Mouse (Mus musculus): ENCODE results near the gene Serpinb9b.

Serpinb9b gene

GRCm38 (mm10) chr13:33048187-33048586 is 21.0 kb downstream of the Serpinb9b start:
- no peak for DNase-seq

GRCm38 (mm10) chr13:33051697-33052096 is 24.5 kb downstream of the Serpinb9b start:
- no peak for DNase-seq

GRCm38 (mm10) chr13:33063048-33063447 is 35.8 kb downstream of the Serpinb9b start:
- no peak for DNase-seq

- DNase-seq = no peak
These were observed 40.3 kb downstream of the Serpinb9b start for GRCm38 (mm10) chr13:33067387-33067977.

- no peak for DNase-seq
These were observed 40.9 kb downstream of the Serpinb9b start for GRCm38 (mm10) chr13:33068164-33068563.

- DNase-seq = no peak
These were observed 44.6 kb downstream of the Serpinb9b start for GRCm38 (mm10) chr13:33071776-33072175.

GRCm38 (mm10) chr13:33074029-33074428 is 46.8 kb downstream of the Serpinb9b start:
- DNase-seq = peak; percentile 71

GRCm38 (mm10) chr13:33076247-33076646 is 49.0 kb downstream of the Serpinb9b start:
- DNase-seq = no peak

- no peak for DNase-seq
These were observed 49.9 kb downstream of the Serpinb9b start for GRCm38 (mm10) chr13:33077026-33077685.

GRCm38 (mm10) chr13:33078056-33078705 is 51.0 kb downstream of the Serpinb9b start, which contains the start of gene Serpinb1b:
TSS of gene Serpinb1b (plus strand) at chr13:33078575.
- no peak for DNase-seq

- DNase-seq = no peak
These were observed 52.2 kb downstream of the Serpinb9b start for GRCm38 (mm10) chr13:33079391-33079790.

- peak; percentile 51 for DNase-seq
These were observed 53.1 kb downstream of the Serpinb9b start for GRCm38 (mm10) chr13:33080356-33080755.

GRCm38 (mm10) chr13:33083834-33084233 is 56.6 kb downstream of the Serpinb9b start:
- DNase-seq = no peak

GRCm38 (mm10) chr13:33084975-33085694 is 57.9 kb downstream of the Serpinb9b start:
- DNase-seq = no peak

- DNase-seq = peak; percentile 40
These were observed 58.6 kb downstream of the Serpinb9b start for GRCm38 (mm10) chr13:33085695-33086432.

GRCm38 (mm10) chr13:33089566-33089965 is 62.4 kb downstream of the Serpinb9b start:
- DNase-seq = no peak

- no peak for DNase-seq
These were observed 63.3 kb downstream of the Serpinb9b start for GRCm38 (mm10) chr13:33090546-33090945.

- no peak for DNase-seq
These were observed 64.1 kb downstream of the Serpinb9b start for GRCm38 (mm10) chr13:33091306-33091705.
